8 mouse cellular contexts compared by ENCODE assay signal in the genomic region with DNA sequence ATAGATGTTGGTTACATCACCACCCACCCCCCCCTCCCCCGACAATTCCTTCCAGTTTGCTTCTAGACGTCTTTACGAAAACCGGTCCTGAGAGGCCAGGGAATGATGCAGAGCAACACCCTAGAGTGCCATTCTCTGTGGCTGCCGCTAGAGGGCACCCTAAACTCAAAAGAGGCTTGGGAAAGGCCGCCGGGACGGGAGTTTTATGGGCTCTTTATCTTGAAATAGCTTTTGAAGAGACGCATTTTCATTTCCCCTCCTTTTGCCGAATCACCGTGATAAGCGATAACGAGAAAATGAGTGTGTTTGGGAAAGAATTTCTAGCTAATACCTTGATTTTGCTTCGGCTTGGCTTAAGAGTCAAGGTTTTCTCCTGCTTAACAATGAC. TPM values are rescaled to one million over a fixed set of nuclear protein-coding genes. Genes with fewer than 3 reads are reported as not detected.
A peak's percentile ranks its signal among the peaks of the same experiment; 100 is the strongest.
DNase-seq lines count a peak whose midpoint lies in the region; ATAC-seq and TF ChIP-seq lines count a peak whose summit lies in the region.

No protein-coding gene starts in this region.

- H3K9ac ChIP-seq in ES-E14 (ENCODE audit: insufficient read depth, low read depth, low read length, poor library complexity, severe bottlenecking), result no peak overlapping the region

- DNase-seq in ES-E14 (ENCODE audit: low read depth, low spot score), result peak; percentile 86
- DNase-seq in adrenal gland, postnatal 25 days, result peak; percentile 75
- peak; percentile 80 for DNase-seq in heart, postnatal 4 days
- DNase-seq in layer of hippocampus, postnatal 14 days (ENCODE audit: low spot score in 2 of 2), result peak; percentile 57 to 79
- DNase-seq in lung, postnatal 4 days, result peak; percentile 63 to 80
- peak; percentile 79 to 87 for DNase-seq in right cerebral cortex, postnatal 10 days (ENCODE audit: low spot score in 2 of 2)

- H3K27ac ChIP-seq in ES-E14 (ENCODE audit: insufficient read depth, low read depth, low read length, poor library complexity, severe bottlenecking), result no peak overlapping the region

- in situ Hi-C loops in ES-E14 (cut with MboI; ENCODE audit: low sequenced_read_pairs in 2 of 2, unreplicated experiment in 2 of 2), result no loop called here

- H3K4me3 ChIP-seq in ES-E14 (ENCODE audit: insufficient read depth in 1 of 2, low read depth in 1 of 2, low read length in 2 of 2, poor library complexity in 1 of 2, severe bottlenecking in 1 of 2), result peak overlapping the region in 1 of 2 experiments; percentile 23; a peak in 1 of 4 replicates

- peaks cover 5 to 16% of the 10 kb centered on the region in 2 experiments; a peak in 3 of 4 replicates for H3K4me1 ChIP-seq in ES-E14 (ENCODE audit: control insufficient read depth in 2 of 2, insufficient read depth in 2 of 2, low read length in 2 of 2, poor library complexity in 1 of 2)

- no peaks in the 10 kb centered on the region for H3K36me3 ChIP-seq in ES-E14 (ENCODE audit: control insufficient read depth, insufficient read depth, low read length, poor library complexity, severe bottlenecking)

- H3K9me3 ChIP-seq in ES-E14 (ENCODE audit: control insufficient read depth, insufficient read depth, low read depth, low read length), result no peaks in the 10 kb centered on the region

- peak; percentile 53 for ATAC-seq in erythroid progenitor cell, adult 5-6 weeks (replicated peaks; ENCODE audit: low FRiP score, poor library complexity, severe bottlenecking)
- no peak for ATAC-seq in monocyte, adult 5-6 weeks (replicated peaks; ENCODE audit: insufficient number of reproducible peaks, low FRiP score, low TSS enrichment, poor library complexity, severe bottlenecking)

TF ChIP-seq in ES-E14, 5 proteins besides CTCF, POLR2A, EP300 and RAD21:
- no peak for TF ChIP-seq ZNF384 (IDR thresholded peaks at IDR 0.05; ENCODE audit: low read depth, low read length)
- no peak for TF ChIP-seq HCFC1 (IDR thresholded peaks at IDR 0.05; ENCODE audit: borderline replicate concordance, insufficient read depth, low read length)
- TF ChIP-seq ZC3H11A (IDR thresholded peaks at IDR 0.05; ENCODE audit: borderline replicate concordance, low read depth, low read length), result peak; percentile 45; the same call in 1 of the 2 replicates
- TF ChIP-seq CHD2 (IDR thresholded peaks at IDR 0.05; ENCODE audit: low read depth, low read length), result no peak
- TF ChIP-seq MAFK (IDR thresholded peaks at IDR 0.05; ENCODE audit: insufficient read depth, low read depth, low read length), result no peak

RNA-seq across cellular contexts. Expression of a gene that starts 6.9 kb away (rescaled TPM):
- 21.2 and 22.8 TPM in 2 replicates for total RNA-seq in ES-E14 (2012; rRNA removed)
- 84.9 and 101 TPM in 2 replicates for total RNA-seq in adrenal gland, postnatal 25 days (2021)
- total RNA-seq in erythroid progenitor cell, adult 5-6 weeks (2015; ENCODE audit: low replicate concordance), result 152 and 176 TPM in 2 replicates
- 73.6 and 102 TPM in 2 replicates for total RNA-seq in erythroid progenitor cell, adult 5-6 weeks (2017; ENCODE audit: low replicate concordance)
- 10 to 100 TPM; 67.9 to 72.7 TPM for total RNA-seq in heart, postnatal 4 days (2021)
- 10 to 100 TPM; 20.3 to 23.5 TPM for total RNA-seq in layer of hippocampus, postnatal 14 days (2021)
- 22.0 to 41.6 TPM (median 35.4 TPM) in 3 replicates for total RNA-seq in monocyte, adult 5-6 weeks (2017)

RNA-seq across cellular contexts. Expression of a gene that starts 51.9 kb away (rescaled TPM):
- 0.21 TPM in 1 of 2 replicates, not detected in the other for total RNA-seq in ES-E14 (2012; rRNA removed)
- total RNA-seq in adrenal gland, postnatal 25 days (2021), result not detected in 2 replicates
- not detected in 2 replicates for total RNA-seq in erythroid progenitor cell, adult 5-6 weeks (2015; ENCODE audit: low replicate concordance)
- not detected in 2 replicates for total RNA-seq in erythroid progenitor cell, adult 5-6 weeks (2017; ENCODE audit: low replicate concordance)
- total RNA-seq in heart, postnatal 4 days (2021), result not detected
- total RNA-seq in layer of hippocampus, postnatal 14 days (2021), result not detected
- not detected in 3 replicates for total RNA-seq in monocyte, adult 5-6 weeks (2017)
